Mouse (Mus musculus) thymus, postnatal 0 days (tissue): ENCODE measurements around the gene Trak1. TPM values are rescaled to one million over a fixed set of nuclear protein-coding genes. Genes with fewer than 3 reads are reported as not detected.

ENCODE experiments used
- DNase-seq: peaks from one replicate; pipeline ENCODE4 v3.0.0-alpha.2; 2015; ENCODE audit warnings: low spot score
- polyA plus RNA-seq: library from polyadenylated mRNA; unstranded; fragments of >200 nt; fragmentation: Nextera tagmentation; extraction: Ambion mirVana; gene quantifications from 2 replicates; pipeline ENCODE4 v1.2.1, GENCODE M21; 2015

Gene Trak1
- polyA plus RNA-seq, 1 experiment from 2014 or later = 22.6 TPM

GRCm38 (mm10) chr9:121391898-121392297 lies 94.6 kb downstream of the Trak1 start:
- no peak for DNase-seq

GRCm38 (mm10) chr9:121392427-121392826 lies 95.1 kb downstream of the Trak1 start:
- peak; percentile 44 for DNase-seq

- no peak for DNase-seq
These were observed 95.8 kb downstream of the Trak1 start for GRCm38 (mm10) chr9:121393104-121393503.

- DNase-seq = no peak
These were observed 97.6 kb downstream of the Trak1 start for GRCm38 (mm10) chr9:121394882-121395281.

- no peak for DNase-seq
These were observed 98.5 kb downstream of the Trak1 start for GRCm38 (mm10) chr9:121395812-121396211.

GRCm38 (mm10) chr9:121398100-121398760 lies 100.9 kb downstream of the Trak1 start:
- DNase-seq = no peak

- peak; percentile 76 for DNase-seq
These were observed 101.5 kb downstream of the Trak1 start for GRCm38 (mm10) chr9:121398761-121399160.

GRCm38 (mm10) chr9:121400608-121401007 lies 103.3 kb downstream of the Trak1 start:
- no peak for DNase-seq

- no peak for DNase-seq
These were observed 105.9 kb downstream of the Trak1 start for GRCm38 (mm10) chr9:121403157-121403671.

- no peak for DNase-seq
These were observed 106.4 kb downstream of the Trak1 start for GRCm38 (mm10) chr9:121403699-121404098.

GRCm38 (mm10) chr9:121405088-121405681 lies 107.9 kb downstream of the Trak1 start:
- DNase-seq = no peak

- no peak for DNase-seq
These were observed 108.5 kb downstream of the Trak1 start for GRCm38 (mm10) chr9:121405792-121406191.

- no peak for DNase-seq
These were observed 116.9 kb downstream of the Trak1 start for GRCm38 (mm10) chr9:121414237-121414636.

- DNase-seq = no peak
These were observed 118.4 kb downstream of the Trak1 start for GRCm38 (mm10) chr9:121415626-121416241.

GRCm38 (mm10) chr9:121416460-121416859 lies 119.2 kb downstream of the Trak1 start:
- DNase-seq = no peak

- no peak for DNase-seq
These were observed 119.8 kb downstream of the Trak1 start for GRCm38 (mm10) chr9:121416872-121417637.

GRCm38 (mm10) chr9:121419011-121419410 lies 121.7 kb downstream of the Trak1 start:
- DNase-seq = no peak

GRCm38 (mm10) chr9:121419573-121419972 lies 122.3 kb downstream of the Trak1 start:
- DNase-seq = no peak

- no peak for DNase-seq
These were observed 123.5 kb downstream of the Trak1 start for GRCm38 (mm10) chr9:121420817-121421216.

GRCm38 (mm10) chr9:121422402-121422801 lies 125.1 kb downstream of the Trak1 start:
- DNase-seq = no peak

- DNase-seq = no peak
These were observed 126.3 kb downstream of the Trak1 start for GRCm38 (mm10) chr9:121423621-121424020.
